Mouse (Mus musculus) liver, embryonic 16.5 days (tissue): ENCODE data around the gene Usp29. TPM values are rescaled to one million over a fixed set of nuclear protein-coding genes. Genes with fewer than 3 reads are reported as not detected.
A peak's percentile ranks its signal among the peaks of the same experiment; 100 is the strongest.

Experiments
- ATAC-seq: fragments of 200-750 bp; cut with Nextera tagmentation; 2 replicates; pipeline ENCODE4 v1.8.0; 2017; ENCODE audit warnings: low read depth, mild to moderate bottlenecking, moderate number of reproducible peaks, moderate library complexity
- H3K27ac ChIP-seq: fragments of 300-500 bp; sonication (generic); 2 replicates; pipeline ENCODE4 v1.5.1; 2014; ENCODE audit warnings: mild to moderate bottlenecking, low read length
- H3K27me3 ChIP-seq: fragments of 300-500 bp; sonication (generic); 2 replicates; pipeline ENCODE4 v1.6.1; 2014; ENCODE audit warnings: low read depth, low read length, mixed read lengths; ENCODE audit not compliant: control insufficient read depth, insufficient read depth
- H3K36me3 ChIP-seq: fragments of 300-500 bp; sonication (generic); 2 replicates; pipeline ENCODE4 v1.6.1; 2014; ENCODE audit warnings: mild to moderate bottlenecking; ENCODE audit not compliant: control insufficient read depth, insufficient read depth
- H3K4me1 ChIP-seq: fragments of 300-500 bp; sonication (generic); 2 replicates; pipeline ENCODE4 v1.6.1; 2014; ENCODE audit warnings: low read depth, low read length, mixed read lengths; ENCODE audit not compliant: control insufficient read depth
- H3K4me2 ChIP-seq: fragments of 300-500 bp; sonication (generic); 2 replicates; pipeline ENCODE4 v1.6.1; 2014; ENCODE audit warnings: low read depth, low read length, mixed read lengths
- H3K4me3 ChIP-seq: fragments of 300-500 bp; sonication (generic); 2 replicates; pipeline ENCODE4 v1.5.1; 2014; ENCODE audit warnings: low read depth, mild to moderate bottlenecking, low read length
- H3K9ac ChIP-seq: fragments of 300-500 bp; sonication (generic); 2 replicates; pipeline ENCODE4 v1.6.1; 2014; ENCODE audit warnings: low read depth, low read length
- H3K9me3 ChIP-seq: fragments of 300-500 bp; sonication (generic); replicated peaks from 2 replicates; pipeline ENCODE4 v1.6.1; 2016; ENCODE audit warnings: low read length; ENCODE audit not compliant: control insufficient read depth
- WGBS: fragments of 180-500 bp; shearing (Covaris S2); extraction: QIAGEN DNeasy Blood & Tissue Kit; methylation state at CpG from one replicate; pipeline ENCODE4 v1.1.7; 2014; ENCODE audit not compliant: insufficient replicate concordance; 5-methylcytosine and 5-hydroxymethylcytosine counted together
- polyA plus RNA-seq: library from polyadenylated mRNA; unstranded; fragments of >200 nt; fragmentation: Nextera tagmentation; extraction: Ambion mirVana; gene quantifications from 2 replicates; pipeline ENCODE4 v1.2.1, GENCODE M21; 2015

Usp29 gene
- polyA plus RNA-seq, 1 experiment from 2014 or later: 2.0 TPM

DNA sequence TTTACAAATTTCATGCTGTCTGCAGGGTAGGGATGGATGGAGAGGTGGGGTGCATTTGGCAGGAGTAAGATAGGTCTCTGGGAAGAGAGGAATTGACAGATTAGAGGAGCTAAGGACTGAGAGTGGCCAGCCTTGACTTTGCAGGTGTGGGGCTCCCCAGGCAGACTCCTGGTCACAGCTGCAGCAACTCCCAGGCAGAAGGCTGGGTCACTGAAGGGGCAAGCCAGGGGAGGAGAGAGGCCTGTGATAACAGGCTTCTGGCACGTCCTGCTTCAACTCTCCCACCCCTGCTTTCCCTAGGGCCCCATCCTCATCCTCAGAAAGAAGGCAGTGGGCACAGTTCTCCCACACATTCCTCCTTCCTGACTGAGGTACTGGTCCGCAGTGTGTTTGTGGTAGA lies 67.0 kb downstream of the Usp29 start:
- no peak for ATAC-seq
- 45% methylated on average over 2 of the region's 2 CpGs for WGBS
- no peak overlapping the region for H3K4me3 ChIP-seq
- H3K27ac ChIP-seq: no peak overlapping the region
- no peaks in the 10 kb centered on the region for H3K4me1 ChIP-seq
- no peaks in the 10 kb centered on the region for H3K36me3 ChIP-seq
- no peaks in the 10 kb centered on the region for H3K9me3 ChIP-seq
- no peak overlapping the region for H3K9ac ChIP-seq
- H3K27me3 ChIP-seq: no peaks in the 10 kb centered on the region
- H3K4me2 ChIP-seq: no peak overlapping the region

DNA sequence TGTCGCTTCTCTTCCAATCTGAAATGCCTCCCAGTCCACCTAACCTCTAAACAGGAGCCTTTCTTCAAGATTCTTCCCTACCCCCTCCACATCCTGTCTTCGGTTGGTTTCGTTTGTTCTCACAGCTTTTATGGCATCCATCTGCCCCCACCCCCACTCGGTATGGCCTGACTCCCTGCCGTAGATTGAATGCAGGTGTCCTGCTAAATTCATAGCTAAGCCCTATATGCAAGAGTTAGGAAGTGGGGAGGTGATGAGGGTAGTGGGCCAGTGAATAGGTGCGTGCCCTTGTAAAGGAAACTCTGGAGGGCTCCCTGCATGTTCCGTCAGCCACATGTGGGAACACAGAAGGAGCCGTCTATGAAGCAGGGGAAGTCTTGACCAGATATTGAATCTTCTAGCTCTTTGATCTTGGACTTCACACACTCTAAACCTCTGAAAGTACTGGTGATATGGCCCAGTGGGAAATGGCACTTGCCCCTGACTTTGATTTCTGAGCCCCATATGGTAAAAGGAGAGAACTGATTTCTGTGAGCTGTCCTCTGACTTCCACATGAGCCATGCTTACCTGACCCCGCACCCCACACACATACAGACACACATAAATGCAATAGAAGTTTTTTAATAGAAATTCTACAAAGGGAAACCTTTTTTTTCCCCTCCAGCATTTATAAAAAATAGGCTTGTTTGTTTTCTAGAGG lies 68.9 kb downstream of the Usp29 start:
- WGBS: 48% methylated on average over 9 of the region's 9 CpGs
- no peak overlapping the region for H3K27ac ChIP-seq
- no peak overlapping the region for H3K4me3 ChIP-seq
- H3K36me3 ChIP-seq: no peaks in the 10 kb centered on the region
- H3K4me1 ChIP-seq: no peaks in the 10 kb centered on the region
- no peak for ATAC-seq
- no peak overlapping the region for H3K9ac ChIP-seq
- no peaks in the 10 kb centered on the region for H3K9me3 ChIP-seq
- no peak overlapping the region for H3K4me2 ChIP-seq
- H3K27me3 ChIP-seq: no peaks in the 10 kb centered on the region

DNA sequence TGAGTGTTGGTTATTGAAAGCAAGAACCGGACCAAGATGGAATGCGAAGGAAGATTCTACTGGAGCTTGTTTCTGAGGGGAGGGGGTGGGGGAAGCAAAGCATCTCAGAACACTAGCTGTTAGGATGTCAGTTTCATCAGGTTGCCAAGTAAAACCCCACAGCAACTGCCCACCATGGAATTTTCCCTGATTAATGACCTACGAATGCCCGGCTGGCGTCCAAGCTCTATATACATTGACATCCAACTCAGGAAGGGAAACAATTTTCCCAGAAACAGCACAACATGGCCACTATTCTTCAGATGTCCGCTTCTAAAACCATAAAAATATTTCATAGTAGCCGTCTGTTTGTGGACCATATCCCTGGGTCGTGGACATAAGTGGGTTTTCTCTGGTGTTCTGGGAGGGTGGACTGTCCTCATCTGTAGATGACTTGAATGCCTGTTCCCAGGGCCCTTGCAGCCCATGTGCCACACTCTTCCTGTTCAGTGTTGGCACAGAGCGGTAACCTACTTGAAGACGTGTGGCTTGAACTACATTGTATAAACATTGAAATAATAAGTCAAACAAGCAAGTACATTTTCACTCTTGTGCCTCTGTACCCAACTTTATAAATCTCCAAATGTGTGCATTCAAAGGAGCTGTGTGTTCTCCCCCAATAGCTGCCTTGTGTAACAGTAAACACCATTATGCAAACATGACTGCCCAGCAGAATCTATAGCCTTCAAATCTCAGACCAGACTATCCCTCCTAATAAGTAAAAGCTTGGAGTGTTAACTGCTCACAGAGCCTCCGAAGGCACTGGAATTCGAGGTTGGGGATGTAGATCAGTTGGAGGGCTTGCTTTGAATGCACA lies 70.4 kb downstream of the Usp29 start:
- H3K27ac ChIP-seq: no peak overlapping the region
- no peaks in the 10 kb centered on the region for H3K9me3 ChIP-seq
- WGBS: 62% methylated on average over 12 of the region's 12 CpGs

DNA sequence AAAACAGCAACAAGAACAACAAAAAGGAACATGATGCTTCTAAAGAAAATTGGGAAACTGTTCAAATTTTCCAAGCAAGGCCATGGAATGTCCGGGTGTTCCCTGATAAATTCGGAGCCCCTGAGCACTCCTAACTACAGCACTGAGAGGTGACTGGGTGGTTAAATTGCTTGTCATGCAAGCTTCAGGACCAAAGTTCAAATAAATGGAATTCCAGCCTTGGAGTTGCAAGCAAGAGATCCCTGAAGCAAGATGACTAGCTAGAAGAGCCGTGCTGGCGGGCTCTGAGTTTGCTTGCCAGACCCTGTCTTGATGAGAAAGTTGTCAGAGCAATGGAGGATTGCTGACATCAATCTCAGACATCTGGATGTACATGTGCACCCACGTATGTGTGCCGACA lies 71.3 kb downstream of the Usp29 start:
- Histone ChIP-seq H3K4me2 (no peak overlapping the region), H3K4me3 (no peak overlapping the region), H3K9me3 (no peaks in the 10 kb centered on the region), H3K9ac (no peak overlapping the region), H3K27ac (no peak overlapping the region), H3K27me3 (no peaks in the 10 kb centered on the region), H3K36me3 (no peaks in the 10 kb centered on the region), H3K4me1 (no peaks in the 10 kb centered on the region)
- WGBS: 48% methylated on average over 6 of the region's 6 CpGs
- ATAC-seq: no peak

More for the DNA sequence above, 70.4 kb downstream of the Usp29 start:
- Histone ChIP-seq H3K9ac (no peak overlapping the region), H3K4me2 (no peak overlapping the region), H3K4me1 (no peaks in the 10 kb centered on the region), H3K36me3 (no peaks in the 10 kb centered on the region), H3K27me3 (no peaks in the 10 kb centered on the region), H3K4me3 (no peak overlapping the region)
- peak; percentile 24; the same call in 1 of the 2 replicates for ATAC-seq

DNA sequence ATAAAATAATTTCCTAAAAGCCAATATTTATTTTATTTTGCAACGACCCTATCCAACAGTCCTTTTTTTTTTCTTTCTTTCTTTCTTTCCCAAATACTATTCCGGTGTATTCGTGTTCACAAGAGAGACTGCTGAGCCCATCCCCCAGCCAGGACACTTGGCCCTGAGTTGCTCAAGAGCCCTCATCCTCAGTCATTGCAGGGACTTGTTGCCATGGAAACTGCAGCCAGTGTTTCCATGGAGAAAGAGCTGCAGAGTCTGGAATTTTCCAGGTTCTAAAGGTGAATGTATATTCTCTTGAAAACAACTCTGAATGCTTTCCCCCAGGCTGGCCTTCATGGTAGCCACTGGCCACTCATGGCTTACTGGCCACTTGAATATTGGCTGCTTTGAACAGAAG lies 80.2 kb downstream of the Usp29 start:
- no peaks in the 10 kb centered on the region for H3K4me1 ChIP-seq
- no peak overlapping the region for H3K27ac ChIP-seq
- 50% methylated on average over 3 of the region's 3 CpGs for WGBS
- H3K9ac ChIP-seq: no peak overlapping the region
- H3K27me3 ChIP-seq: no peaks in the 10 kb centered on the region
- no peak overlapping the region for H3K4me3 ChIP-seq
- no peak overlapping the region for H3K4me2 ChIP-seq
- ATAC-seq: no peak
- H3K36me3 ChIP-seq: no peaks in the 10 kb centered on the region
- no peaks in the 10 kb centered on the region for H3K9me3 ChIP-seq

DNA sequence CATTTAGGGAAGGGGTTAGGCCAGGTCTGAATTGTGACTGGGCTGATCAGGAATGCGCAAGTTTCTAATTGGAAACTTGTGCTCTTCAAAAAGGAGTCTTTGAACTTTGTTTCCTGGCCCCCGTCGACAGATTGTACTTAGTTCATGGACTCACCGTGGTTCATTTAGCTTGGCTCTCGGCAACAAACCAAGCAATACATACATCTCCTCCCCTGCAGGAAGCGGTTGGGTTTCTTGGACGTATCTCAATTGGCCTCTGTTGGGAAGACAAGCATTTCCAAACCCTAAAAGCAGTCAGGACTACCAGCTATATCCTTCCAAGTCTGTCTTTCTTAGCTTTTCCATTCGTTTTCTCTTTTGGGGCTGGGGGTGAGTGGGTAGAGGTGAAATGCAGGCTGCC lies 84.6 kb downstream of the Usp29 start:
- Histone ChIP-seq H3K9ac (no peak overlapping the region), H3K4me2 (no peak overlapping the region), H3K27me3 (no peaks in the 10 kb centered on the region), H3K4me3 (no peak overlapping the region), H3K9me3 (no peaks in the 10 kb centered on the region), H3K4me1 (no peaks in the 10 kb centered on the region), H3K36me3 (no peaks in the 10 kb centered on the region), H3K27ac (no peak overlapping the region)
- 52% methylated on average over 8 of the region's 8 CpGs for WGBS
- no peak for ATAC-seq

DNA sequence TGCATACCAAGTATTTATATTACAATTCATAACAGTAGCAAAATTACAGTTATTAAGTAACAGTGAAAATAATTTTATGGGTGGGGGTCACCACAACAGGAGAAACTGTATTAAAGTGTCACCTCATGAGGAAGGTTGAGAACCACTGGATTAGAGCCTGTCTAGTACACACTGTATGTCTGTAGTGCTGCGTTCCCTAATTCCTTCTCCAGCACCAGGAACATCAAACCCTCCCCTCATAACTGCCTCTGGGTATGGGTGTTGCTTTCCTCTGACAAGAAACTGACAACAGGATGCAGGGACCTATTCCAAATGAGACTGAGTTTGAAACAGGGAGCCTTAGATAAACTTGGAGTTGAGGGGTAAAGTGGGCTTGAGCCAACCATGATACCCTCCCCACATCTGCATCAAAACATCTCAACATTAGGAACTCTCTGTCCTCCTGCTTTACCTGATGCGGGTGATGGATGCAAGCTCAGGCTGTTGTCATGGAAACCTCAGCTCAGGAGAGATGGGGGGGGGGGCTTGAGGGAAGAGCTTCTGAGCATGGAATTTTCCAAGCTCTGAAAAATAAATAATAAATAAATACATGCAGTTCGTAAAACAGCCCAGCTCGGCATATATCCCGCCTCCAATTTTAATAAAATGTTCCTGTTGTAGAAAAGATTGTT lies 86.5 kb downstream of the Usp29 start:
- H3K4me3 ChIP-seq: no peak overlapping the region
- no peaks in the 10 kb centered on the region for H3K36me3 ChIP-seq
- no peaks in the 10 kb centered on the region for H3K27me3 ChIP-seq
- no peak for ATAC-seq
- WGBS: 65% methylated on average over 5 of the region's 5 CpGs
- H3K4me1 ChIP-seq: no peaks in the 10 kb centered on the region
- H3K4me2 ChIP-seq: no peak overlapping the region
- H3K9me3 ChIP-seq: no peaks in the 10 kb centered on the region
- no peak overlapping the region for H3K9ac ChIP-seq
- no peak overlapping the region for H3K27ac ChIP-seq

DNA sequence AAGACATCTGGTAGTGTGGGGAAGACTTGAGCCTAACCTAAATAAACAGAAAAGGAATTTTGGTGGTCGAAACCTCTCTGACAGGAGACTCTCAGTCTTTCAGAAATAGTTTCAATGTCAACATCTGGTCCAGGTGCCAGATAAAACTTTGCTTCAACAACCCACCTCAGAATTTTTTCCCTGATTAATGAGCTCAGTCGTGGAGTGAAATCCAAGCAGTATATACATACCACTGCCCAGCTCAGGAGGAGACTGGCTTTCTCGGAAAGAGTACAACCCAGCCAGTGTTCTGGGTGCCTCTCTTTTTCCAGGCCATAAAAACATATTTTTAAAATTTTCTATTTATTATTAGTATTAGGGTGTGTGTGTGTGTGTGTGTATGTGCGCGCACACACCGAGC lies 89.9 kb downstream of the Usp29 start:
- ATAC-seq: no peak
- Histone ChIP-seq H3K27me3 (no peaks in the 10 kb centered on the region), H3K9ac (no peak overlapping the region), H3K9me3 (no peaks in the 10 kb centered on the region), H3K4me1 (no peaks in the 10 kb centered on the region), H3K27ac (no peak overlapping the region), H3K4me2 (no peak overlapping the region), H3K36me3 (no peaks in the 10 kb centered on the region), H3K4me3 (no peak overlapping the region)
- 54% methylated on average over 6 of the region's 6 CpGs for WGBS

DNA sequence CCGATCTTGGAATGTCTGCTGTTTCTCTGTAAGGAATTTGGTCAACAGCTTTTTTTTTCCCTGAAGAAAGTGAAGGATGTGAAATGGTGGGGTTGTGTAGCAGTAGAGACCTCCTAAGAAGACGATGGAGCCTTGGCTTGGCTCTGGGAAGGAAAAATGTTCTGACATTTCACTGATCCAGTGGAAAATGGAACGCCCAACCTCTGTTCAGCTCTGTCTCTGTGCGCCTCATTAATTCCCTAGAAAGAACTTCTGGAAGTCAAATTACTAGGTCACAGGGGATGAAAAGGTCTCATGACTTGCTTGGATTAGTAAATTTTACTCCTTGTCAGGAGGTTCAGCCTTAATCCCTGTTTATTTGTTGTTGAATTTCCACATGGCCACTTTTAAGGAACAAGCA lies 92.3 kb downstream of the Usp29 start:
- Histone ChIP-seq H3K4me2 (no peak overlapping the region), H3K4me1 (no peaks in the 10 kb centered on the region), H3K36me3 (no peaks in the 10 kb centered on the region), H3K9ac (no peak overlapping the region), H3K27me3 (no peaks in the 10 kb centered on the region), H3K4me3 (no peak overlapping the region), H3K27ac (no peak overlapping the region), H3K9me3 (no peaks in the 10 kb centered on the region)
- no peak for ATAC-seq
- WGBS: 54% methylated on average over 4 of the region's 4 CpGs
